Mouse (Mus musculus) adrenal gland, postnatal 10 days (tissue): ENCODE results near the gene Trmt1. TPM values are rescaled to one million over a fixed set of nuclear protein-coding genes. Genes with fewer than 3 reads are reported as not detected.

ENCODE experiments used
- total RNA-seq, 2 experiments: library from RNA; stranded (reverse); gene quantifications; 2 replicates each; pipeline ENCODE4 v1.2.3; 2021

Trmt1 gene
- total RNA-seq, 2 experiments from 2014 or later, result 63.4 to 82.8 TPM

Other genes with a start within 250 kb of the Trmt1 start
- gene Ier2, start 23.5 kb upstream of the Trmt1 start, total RNA-seq, result 10 to 100 TPM; 33.3 to 63.4 TPM
- 10 to 100 TPM; 59.1 to 62.9 TPM for gene Nacc1, start 1.6 kb downstream of the Trmt1 start, total RNA-seq
- gene Lyl1, start 15.2 kb downstream of the Trmt1 start, total RNA-seq, result 1 to 10 TPM; 7.8 to 8.5 TPM
- gene G430095P16Rik, start 36.7 kb downstream of the Trmt1 start, total RNA-seq, result under 1 TPM; 0.51 to 0.88 TPM
- gene Nfix, start 114.0 kb downstream of the Trmt1 start, total RNA-seq, result 100 to 1,000 TPM; 145 to 200 TPM
- gene Dand5, start 136.5 kb downstream of the Trmt1 start, total RNA-seq, result 1 to 10 TPM; 5.0 to 6.9 TPM
- 10 to 100 TPM; 39.2 to 40.0 TPM for gene Gadd45gip1, start 145.2 kb downstream of the Trmt1 start, total RNA-seq
- 100 to 1,000 TPM in 1 of 2 experiments, 10 to 100 TPM in 1; 89.4 to 108 TPM for gene Rad23a, start 154.4 kb downstream of the Trmt1 start, total RNA-seq
- gene Calr, start 160.6 kb downstream of the Trmt1 start, total RNA-seq, result 100 to 1,000 TPM; 404 to 492 TPM
- 10 to 100 TPM; 52.0 to 52.4 TPM for gene Farsa, start 170.7 kb downstream of the Trmt1 start, total RNA-seq
- gene Syce2, start 185.8 kb downstream of the Trmt1 start, total RNA-seq, result 10 to 100 TPM; 16.1 to 21.1 TPM
- gene Gcdh, start 207.6 kb downstream of the Trmt1 start, total RNA-seq, result 10 to 100 TPM; 77.9 to 96.9 TPM
- gene Klf1, start 215.6 kb downstream of the Trmt1 start, total RNA-seq, result 1 to 10 TPM; 2.6 to 4.3 TPM
- gene Dnase2a, start 222.3 kb downstream of the Trmt1 start, total RNA-seq, result 10 to 100 TPM; 11.8 to 12.8 TPM